Mouse (Mus musculus) kidney, adult 11 months (tissue): Measurements from ENCODE around the gene Ccdc9.
"Not testable (repeated sequence)": the region's sequence is repeated elsewhere in the genome, so short reads cannot be mapped to it uniquely, and the experiment has no call there.

Experiments
- DNase-seq: peaks from one replicate; pipeline ENCODE4 v3.0.0; 2022

Ccdc9 gene

DNA sequence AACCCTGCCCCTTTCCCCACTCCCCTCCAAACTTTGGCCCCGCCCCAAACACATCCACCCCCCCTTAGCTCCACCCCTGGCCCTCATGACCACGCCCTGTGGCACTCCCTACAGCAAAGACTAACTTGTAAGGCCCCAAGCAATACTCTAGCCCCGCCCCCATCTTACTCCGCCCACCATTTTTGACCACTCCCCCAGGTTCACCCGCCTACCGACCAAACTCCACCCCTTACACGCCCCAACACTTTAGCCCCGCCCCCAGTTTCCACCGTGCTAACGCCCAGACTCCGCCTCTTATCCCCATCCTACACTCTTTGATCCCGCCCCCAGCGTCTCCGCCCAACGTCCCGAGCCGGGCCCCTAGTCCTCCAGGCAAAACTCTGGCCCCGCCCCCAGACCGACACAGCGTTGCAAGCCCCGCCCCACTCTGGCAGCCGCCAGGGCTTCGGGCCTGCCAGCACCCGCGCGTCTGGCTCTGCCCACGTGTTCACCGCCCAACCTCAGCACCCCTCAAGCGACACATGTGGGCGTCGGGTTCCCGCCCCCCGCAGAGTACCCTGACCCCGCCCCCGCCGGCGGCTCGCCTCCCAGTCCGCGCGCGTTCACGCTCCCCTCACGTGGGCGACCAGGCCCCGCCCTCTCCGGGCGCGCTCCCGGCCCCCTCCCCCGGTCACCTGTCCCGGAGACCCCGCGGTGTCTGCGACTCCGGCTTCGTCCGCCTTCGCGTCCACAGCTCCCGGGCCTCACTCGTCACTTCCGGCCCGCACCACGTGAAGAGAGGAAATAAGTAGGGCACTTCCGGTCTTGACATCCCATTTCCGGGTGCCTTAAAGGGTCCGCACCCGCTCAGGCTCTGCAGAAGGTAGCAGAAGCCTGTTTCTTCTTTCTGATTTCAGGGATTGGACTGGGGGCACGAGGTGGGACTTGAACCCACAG is at the start of gene Ccdc9:
TSS of gene Ccdc9 (minus strand) at position 770 of the 936 bp plus-strand sequence.
- peak; percentile 99 for DNase-seq

DNA sequence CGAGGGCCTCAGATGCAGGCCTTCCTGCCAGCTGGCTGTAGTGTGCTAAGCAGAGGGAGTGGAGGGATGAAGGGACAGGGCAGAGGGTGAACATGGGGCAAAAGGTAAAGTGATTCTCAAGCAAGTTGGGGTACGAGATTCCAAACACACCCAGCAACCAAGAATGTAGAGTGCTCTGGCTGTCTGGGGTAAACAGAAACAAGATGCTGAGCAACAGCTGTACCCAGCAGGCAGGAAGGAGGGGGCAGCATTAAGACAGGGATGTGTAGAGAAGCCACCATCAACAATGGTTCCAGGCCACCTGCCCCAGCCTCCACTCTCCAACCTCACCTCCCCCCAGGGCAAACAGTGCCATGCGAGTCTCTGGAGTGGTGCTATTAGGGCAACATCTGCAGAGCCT is 42.6 kb upstream of the Ccdc9 start:
- DNase-seq, result no peak

DNA sequence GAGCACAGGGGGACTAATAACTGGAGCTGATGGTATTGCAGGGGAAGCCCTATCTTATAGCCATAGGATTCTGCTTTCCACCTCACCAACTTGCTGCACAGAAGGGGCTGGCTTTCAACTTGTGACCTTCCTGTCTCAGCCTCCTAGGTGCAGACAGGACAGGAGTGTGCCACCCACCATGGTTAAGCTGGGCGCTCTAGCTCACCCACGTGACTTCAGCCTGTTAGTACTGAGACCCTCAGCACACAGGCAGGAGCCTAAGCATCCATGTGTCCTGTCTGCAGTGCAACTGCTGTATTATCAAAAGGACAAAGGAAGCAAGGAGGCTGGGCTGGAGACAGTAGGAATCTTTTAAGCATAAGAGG is 40.0 kb upstream of the Ccdc9 start:
- DNase-seq, result no peak

DNA sequence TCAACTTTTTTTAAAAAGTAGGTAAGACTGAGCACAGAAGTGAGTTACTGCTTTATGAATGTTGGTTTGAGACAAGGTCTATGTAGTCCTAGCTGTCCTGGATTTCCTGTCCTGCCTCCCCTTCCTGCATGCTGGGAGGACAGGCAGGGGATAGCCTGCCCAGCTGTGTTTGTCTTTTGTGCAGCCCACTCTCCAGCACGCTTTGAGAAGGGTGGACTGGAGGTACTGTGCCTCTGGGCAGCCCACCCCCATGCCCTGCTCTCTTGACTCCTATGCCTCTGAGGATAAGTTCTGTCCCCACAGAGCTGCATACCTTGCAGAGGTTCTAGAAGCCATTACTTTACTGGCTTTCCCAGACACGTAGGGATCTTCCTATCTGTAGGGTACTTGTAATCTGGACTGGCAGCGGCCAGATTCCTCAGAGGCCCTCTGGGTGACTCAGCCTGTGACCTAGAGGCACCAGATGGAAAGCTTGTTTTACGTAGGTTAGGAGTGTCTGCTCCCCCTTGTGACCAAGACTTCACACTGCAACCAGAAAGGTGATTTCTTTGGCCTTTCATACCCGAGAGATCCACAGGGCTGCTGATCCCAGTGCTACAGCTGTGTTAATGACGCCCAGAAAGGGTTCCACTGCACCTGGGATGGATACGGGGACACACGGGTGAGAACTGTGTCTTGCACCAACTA is 39.5 kb upstream of the Ccdc9 start:
- peak; percentile 69 for DNase-seq

DNA sequence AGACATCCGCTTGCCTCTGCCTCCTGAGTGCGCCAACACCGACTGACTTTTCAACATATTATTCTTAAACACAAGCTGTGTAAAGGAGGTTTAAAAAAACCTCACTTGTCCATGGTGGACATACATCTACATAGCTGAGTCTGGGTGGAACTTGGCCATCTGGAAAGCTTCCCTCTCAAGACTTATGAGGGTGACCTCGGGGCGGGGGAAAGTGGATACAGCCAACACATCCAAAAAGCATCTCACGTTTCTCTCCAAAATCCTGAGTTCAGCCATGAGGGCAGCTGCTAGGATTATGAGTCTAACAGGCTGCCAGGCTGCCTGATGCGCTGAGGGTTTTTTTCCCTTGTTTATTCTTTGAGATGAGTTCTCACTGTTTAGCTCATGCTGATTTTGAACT is 38.1 kb upstream of the Ccdc9 start:
- no peak for DNase-seq

DNA sequence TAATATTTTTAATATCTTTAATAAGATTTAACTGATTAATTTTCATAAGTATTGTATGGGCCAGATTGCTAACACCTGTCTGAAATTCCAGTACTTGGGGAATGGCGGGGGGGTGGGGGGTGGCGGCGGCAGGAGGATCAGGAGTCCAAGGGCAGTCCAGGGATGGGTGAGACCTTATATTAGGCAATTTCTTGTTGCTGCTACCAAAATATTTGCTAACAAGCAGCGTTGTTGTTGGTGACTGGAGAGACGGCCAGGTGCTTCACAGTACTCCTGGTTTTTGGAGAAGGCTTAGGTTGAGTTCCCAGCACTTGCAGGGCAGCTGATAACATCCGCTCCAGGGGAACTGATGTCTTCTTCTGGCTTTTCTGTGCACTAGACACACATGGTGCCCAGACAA is 33.9 kb upstream of the Ccdc9 start:
- no peak for DNase-seq

DNA sequence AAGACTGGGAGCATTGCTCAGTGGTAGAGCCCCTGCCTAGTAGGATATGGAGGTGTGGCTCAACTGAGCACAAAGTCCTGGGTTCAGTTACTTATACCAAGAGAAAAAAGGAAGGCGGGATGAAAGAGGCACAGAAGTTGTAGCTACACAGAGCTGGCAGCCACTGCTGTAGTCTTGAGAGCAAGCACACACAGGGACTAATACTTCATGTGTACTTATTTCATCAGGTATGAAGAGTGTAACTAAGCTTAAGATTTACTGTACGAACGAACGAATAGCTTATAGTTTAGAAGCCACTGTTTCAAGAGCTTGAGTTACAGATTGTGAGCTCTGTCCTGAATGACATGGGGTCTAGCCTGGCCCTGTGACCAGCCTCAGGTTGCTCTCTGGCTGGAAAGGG is 32.6 kb upstream of the Ccdc9 start:
- DNase-seq, result no peak

DNA sequence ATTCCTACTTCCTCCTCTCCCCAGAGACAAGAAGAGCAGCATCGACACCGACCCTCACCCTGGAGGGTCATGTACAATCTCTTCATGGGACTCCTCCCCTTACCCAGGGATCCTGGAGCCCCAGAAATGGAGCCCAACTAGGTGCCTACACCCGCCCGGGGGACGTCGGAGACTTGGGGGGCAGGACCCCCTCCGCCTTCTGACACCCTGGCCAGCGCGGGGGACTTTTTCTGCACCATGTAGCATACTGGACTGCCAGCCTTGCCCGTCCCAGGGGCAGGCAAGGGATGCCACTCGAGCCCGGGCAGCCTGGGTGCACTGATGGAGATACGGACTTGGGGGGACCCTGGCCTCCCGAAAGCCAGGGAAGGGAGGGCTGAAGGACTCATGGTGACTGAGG is 30.5 kb upstream of the Ccdc9 start:
- no peak for DNase-seq

DNA sequence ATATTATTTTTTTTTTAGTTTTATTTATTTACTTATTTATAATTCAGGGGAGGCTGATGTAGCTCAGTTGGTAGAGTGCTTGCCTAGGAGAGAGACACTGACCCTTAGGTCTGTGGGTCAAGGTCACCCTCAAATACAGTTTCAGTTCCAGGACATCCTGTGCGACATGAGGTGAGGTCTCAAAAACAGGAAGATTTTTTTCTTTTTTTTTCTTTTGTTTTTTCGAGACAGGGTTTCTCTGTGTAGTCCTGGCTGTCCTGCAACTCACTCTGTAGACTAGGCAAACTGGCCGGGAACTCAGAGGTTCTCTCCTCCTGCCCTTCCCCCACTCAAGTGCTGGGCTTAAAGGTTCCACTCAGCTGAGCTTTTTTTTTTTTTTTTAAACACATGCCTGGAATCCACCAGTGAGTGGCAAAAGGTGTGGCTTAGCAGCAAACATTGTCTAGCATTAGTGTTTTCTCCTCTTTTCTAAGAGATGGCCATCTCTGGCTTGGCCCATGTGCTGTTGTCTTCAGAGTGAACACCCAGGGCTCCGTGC is 28.7 kb upstream of the Ccdc9 start:
- DNase-seq, result peak; percentile 45

DNA sequence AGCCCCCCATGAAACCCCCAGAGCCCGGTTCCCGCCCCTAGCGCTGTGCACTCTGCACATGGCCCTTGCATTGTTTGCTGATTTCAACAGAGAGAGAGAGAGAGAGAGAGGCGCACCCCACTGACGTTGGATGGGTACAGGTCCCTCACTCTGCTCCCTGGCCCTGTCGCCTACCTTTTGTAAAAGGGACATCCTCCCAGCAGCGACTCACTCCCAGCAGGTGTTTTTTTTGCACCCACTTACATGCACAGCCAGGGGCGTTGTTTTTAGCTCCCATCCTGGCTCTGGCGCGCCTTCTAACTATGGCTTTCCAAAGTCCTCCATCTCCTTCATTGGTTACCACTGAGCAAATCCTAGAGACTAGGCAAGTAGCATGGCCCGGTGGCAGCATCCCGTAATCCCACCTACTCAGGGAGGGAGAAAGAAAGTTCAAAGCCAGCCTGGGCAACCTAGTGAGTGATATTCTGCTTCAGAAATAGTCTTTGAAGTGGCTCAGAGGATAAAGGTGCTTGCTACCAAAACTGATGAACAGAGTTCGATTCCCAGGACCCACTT is 27.7 kb upstream of the Ccdc9 start:
- DNase-seq, result no peak

DNA sequence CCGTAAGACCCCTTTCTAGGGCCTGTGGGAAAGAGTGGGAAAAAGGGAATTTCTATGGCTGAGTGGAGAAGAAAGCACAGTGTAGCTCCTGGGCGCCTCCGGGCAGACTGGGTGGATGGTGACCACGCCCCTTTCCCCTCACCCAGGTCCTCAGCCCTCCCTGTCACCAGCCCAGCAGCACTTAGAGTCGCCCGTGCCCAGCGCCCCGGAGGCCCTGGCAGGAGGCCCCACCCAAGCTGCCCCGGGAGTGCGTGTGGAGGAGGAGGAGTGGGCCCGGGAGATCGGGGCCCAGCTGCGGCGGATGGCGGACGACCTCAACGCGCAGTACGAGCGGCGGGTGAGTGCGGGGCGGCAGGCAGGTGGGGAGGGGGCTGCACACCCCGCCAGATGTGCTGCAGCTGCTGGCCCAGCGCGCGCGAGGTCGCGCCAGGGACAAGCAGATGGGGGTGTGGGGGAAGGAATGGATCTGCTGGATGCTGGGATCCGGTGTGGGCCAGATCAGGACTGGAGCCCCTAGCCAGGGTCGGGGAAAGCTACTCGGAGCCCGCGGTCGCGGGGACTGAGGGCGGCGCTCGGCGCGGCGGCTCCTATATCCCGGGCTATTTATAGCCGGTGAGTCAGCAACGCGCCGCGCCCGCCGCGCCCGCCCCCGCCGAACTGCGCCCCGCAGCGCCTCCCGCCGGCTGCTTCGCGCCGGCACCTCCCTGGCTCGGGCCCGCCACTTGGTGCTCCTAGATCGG is 27.1 kb upstream of the Ccdc9 start:
- peak; percentile 62 for DNase-seq

DNA sequence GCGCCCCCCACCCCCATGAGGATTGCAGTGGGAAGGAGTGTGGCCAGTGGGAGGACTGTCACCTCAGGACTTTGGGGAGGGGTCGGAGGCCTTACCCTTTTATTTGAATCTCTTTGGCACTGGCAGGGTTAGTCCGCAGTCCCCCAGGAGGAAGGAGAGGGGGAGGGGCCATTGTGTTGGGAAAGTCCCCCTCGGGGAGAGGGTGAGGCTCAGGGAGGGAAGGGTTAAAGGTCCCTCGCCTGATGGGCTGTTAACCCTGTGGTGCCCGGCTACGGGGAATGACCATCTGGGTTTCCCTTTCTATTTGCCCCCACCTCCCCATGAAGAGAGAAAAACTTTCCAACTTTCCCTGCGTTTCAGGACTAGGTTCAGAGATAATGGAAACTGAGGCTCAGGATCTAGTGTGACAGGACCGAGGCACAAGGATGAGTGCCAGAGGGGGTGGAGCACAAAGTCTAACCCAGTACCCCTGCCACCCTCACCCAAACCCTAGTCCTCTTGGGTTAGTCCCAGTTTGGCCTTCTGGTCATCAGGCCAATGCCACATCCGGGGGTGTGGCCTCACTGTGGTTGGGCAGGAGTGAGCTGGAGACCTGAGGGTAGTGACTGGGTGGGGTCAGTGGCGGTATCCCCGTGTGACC is 26.2 kb upstream of the Ccdc9 start:
- peak; percentile 67 for DNase-seq

DNA sequence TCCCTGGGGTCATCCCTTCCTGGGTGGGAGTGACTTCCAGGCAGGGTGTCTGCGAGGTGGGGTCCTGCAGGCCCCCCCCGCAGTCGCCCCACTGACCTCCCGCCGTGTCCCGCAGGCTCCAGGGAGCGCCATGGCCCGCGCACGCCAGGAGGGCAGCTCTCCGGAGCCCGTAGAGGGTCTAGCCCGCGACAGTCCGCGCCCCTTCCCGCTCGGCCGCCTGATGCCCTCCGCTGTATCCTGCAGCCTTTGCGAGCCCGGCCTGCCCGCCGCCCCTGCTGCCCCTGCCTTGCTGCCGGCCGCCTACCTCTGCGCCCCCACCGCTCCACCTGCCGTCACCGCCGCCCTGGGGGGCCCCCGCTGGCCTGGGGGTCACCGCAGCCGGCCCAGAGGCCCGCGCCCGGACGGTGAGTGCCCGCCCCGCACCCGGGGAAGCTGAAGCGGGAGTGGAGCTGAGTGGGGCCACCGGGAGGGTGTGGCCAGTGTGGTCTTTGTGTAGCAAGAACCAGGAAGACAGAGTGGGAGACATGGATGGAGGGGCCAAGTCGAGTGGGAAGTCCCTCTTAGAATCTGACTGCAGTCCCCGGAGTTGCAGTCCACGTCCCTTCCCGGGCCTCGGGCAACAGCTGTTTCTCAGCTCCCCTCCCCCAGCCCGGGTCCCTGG is 25.5 kb upstream of the Ccdc9 start:
- DNase-seq, result no peak

DNA sequence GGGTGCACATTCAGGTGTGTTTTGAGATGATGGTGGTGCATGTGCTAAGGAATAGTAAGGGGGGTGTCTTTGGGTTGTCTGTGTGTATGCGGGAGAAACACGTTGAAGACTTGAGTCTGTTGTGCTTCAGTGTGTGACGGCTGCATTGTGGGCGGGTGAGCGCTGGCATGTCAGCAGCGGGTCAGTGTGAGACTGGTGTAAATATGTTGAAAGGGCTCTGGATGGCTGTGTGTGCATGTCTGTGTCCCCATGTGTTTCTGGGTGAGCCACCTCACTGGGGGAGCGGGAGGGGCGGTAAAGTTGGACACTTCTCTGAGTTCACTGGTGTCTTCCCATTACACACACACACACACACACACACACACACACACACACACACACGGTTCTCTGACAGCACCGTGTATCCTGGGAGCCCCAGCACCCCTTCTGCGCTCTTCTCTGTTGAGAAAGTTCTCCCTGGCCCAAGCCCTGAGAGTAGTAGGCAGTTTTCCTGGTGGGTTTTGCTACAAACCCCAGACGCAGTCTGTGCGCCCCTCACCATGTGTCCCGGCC is 24.9 kb upstream of the Ccdc9 start:
- DNase-seq, result peak; percentile 29

DNA sequence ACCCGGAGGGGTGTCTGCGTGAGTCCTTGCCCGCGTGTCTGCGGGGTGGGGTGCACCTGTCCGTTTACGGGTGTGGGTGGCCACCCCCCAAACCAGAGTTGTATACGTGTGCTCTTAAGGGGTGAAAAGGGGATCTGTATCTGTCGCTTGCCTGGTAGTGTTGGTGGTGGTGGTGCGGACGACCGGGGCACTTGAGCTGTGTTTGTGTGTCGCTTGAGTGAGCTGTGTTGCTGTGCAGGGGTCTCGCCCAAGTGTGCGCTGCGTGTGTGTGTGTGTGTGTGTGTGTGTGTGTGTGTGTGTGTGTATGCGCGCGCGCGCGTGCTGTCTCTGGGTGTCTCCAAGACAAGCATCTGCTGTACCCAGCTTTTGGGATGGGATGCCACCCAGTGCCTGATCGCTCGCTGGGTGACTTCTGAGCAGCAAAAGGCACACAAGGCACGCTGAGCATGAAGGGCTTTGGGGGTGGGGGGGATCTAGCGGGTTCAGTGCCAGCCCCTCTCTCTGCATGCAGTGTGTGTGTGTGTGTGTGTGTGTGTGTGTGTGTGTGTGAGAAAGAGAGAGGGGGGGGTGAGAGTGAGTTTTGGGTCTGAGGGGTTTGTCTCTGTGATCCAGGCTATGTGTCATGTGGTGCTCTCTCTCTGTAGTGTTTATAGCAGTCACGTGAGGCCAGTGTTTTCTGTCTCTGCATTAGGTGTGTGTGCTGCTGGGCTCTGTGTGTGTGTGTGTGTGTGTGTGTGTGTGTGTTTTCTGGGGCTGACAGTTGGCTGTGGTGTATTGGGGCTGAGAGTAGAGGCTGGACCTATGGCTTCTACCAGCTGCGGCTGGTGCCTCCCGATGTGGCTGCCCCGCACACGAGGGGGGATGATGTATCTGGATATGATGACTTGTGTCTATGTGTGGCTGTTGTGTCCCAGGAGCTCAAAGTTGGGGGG is 24.2 kb upstream of the Ccdc9 start:
- peak; percentile 15 for DNase-seq

DNA sequence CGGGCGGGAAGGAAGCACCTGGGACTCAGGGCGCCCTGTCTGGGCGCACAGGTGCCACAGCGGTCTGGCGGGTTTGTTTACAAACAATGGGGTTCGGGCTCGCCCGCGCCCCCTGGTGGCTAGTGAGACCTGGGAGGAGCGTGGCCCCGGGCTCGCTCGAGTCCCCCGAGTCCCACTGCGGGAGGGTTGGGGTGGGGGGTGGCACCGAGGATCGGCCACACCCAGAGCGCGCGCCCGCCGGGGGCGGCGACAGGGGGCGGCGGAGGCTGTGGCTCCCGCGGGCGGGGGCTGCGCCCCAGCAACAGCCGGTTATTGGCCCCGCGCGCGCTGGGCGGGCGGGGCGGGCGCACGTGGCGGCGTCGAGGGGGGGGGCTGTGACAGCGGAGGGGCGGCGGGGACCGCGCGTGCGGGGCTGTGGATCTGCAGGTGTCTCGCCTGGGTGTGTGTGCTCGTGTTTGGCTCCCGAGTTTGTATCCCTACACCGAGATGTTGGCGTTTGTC is 23.5 kb upstream of the Ccdc9 start:
- DNase-seq, result peak; percentile 67

DNA sequence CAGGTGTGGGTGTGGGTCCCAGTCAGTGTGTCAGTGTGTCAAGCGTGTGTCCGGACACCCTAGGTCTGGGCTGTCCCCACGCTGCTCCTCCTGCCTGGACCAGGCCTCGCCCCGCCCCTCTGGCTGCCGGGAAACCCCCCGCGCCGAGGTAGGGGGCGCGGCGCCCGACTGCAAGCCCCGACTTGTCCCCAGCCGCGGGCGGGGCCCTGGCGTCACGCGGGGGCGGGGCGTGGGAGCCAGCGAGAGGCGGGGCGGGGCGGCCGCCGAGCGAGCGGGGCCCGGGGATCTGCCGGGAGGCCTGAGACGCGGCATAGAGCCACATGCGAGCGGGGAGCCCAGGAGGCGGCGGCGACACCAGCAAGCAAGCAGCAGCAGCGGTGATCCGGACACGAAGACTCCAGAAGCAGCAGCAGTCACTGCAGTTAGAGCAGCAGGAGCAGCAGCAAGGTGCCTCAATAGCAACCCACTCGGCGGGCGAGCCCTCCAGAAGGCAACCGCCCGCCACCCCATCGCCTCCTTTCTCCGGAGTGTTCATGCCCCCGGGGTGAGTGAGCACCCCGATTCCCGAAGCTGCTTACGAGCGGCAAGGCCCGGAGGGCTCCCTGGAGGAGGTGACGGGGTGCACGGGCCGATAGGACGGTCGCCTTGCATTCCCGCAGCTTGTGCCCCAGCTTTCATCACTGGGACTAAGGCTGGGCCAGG is 22.9 kb upstream of the Ccdc9 start:
- peak; percentile 83 for DNase-seq

DNA sequence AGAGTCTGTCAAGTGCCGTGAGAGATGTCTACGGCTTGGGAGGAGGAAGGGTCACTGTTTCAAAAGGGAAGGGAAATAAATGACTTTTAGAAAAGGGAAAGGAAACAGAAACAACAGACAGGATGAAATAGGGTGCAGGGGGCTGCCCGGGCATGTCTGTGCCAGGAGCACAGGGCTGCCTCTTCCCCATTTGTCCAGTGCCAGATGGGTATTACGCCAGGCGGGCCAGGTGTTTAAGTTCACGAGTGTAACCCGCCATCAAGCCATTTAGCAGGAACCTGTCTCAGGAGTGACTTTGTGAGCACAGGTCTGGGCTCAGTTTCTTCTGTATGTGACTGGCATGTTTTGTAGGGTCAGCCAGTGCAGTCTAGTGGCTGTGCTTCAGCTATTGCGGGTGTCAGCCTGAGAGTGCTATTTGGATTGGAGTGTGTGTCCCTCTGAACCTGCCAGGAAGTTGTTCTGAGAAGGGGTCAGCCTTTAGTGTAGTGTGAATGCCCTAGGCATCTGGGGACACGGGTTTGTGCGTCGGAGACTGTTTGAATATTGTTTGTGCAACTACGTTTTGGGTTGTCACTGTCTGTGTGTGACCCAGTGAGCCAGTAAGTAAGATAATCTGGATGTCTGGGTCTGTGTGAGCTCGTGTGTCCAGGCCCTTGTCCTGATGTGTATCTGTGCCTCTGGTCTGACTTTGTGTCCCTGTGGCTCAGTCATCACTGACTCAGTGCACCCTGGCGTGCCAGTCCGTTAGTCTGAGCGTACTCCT is 22.1 kb upstream of the Ccdc9 start:
- DNase-seq, result no peak

DNA sequence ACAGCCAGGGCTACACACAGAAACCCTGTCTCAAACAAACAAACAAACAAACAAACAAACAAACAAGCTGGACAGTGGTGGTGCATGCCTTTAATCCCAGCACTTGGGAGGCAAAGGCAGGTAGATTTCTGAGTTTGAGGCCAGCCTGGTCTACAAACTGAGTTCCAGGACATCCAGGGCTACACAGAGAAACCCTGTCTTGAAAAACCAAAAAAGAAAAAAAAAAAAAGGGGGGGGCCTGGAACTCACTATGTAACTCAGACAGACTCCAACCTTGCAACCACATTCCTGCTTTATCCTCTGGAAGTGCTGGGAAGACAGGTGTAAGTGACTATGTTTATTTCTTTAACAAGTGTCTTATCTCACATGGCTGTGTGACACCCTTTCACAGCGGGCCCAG is 21.5 kb upstream of the Ccdc9 start, which contains the start of gene Bbc3:
TSS of gene Bbc3 (plus strand) at position 301 of the 400 bp plus-strand sequence.
- not testable (repeated sequence) for DNase-seq
